Mouse (Mus musculus) heart, postnatal 36 days (tissue): Measurements from ENCODE around the gene Tbc1d30. TPM values are rescaled to one million over a fixed set of nuclear protein-coding genes. Genes with fewer than 3 reads are reported as not detected.

Experiments used
- DNase-seq, 2 experiments: peaks; one replicate each; pipeline ENCODE4 v3.0.0; 2021 to 2022
- intact Hi-C: fragments of 180-260 bp; cut with DNase I; formaldehyde crosslinking; loops from one replicate; pipeline ENCODE4 v1.15.1; 2025
- total RNA-seq, 2 experiments: library from RNA; stranded (reverse); gene quantifications; 2 replicates each; pipeline ENCODE4 v1.2.3; 2021

Gene Tbc1d30
- total RNA-seq, result 1 to 10 TPM; 2.8 to 3.0 TPM

DNA sequence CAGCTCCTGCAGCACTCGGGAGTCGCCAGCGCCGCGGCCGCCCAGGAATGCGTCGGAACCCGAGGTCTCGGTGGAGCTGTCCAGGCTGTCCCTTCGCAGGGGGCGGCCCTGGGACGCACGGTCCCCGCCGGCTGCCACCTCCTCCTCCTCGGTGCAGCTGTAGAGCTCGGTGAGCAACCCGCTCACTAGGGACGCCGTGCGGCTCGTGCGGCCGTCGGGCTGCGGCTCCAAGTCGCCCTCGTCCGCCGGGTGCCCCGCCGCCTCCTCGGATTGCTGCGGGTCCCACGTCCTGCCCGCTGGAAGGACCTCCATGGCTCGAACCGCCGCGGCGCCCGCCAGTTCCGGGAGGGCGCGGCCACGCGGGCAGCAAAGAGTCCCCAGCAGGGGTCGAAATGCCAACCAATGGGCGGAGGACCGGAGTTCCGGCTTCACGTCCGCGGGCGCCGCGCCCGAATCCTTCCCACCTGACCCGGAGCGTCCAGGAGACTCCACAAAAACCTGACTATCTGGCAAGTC is at the start of gene Tbc1d30:
TSS of gene Tbc1d30 (minus strand) at position 213 of the 516 bp plus-strand sequence.
- DNase-seq, result peak; percentile 66 to 69
- intact Hi-C loops, result no loop called here

DNA sequence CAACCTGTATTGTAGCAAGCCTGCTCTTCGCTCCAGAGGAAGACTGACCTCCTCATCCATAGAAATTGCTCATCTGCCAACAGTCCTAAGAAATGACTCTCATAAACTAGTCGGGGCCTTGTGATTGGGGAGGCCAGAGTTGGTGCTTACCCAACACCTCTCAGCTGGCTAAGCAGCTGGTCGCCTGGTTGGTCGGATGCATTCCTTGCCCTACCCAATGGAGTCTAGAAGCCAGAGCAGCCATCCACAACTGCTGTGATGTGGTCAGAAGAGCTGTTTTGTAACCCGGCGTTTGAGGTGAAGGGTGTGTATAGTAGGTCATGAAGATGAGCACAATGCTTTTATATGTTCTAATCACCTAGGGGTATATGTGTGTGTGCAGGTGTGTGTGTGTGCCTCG is 47.5 kb upstream of the Tbc1d30 start:
- no peak for DNase-seq
- intact Hi-C loops, result no loop called here

GRCm38 (mm10) chr10:121395542-121396176 is 44.6 kb upstream of the Tbc1d30 start:
- DNase-seq, result peak in 1 of 2 experiments; percentile 29
- intact Hi-C loops, result no loop called here

GRCm38 (mm10) chr10:121394789-121395325 is 43.8 kb upstream of the Tbc1d30 start:
- intact Hi-C loops, result no loop called here
- no peak for DNase-seq

- intact Hi-C loops, result no loop called here
- DNase-seq, result no peak
These were observed 43.2 kb upstream of the Tbc1d30 start for GRCm38 (mm10) chr10:121394270-121394669.

- intact Hi-C loops, result no loop called here
- no peak for DNase-seq
These were observed 40.8 kb upstream of the Tbc1d30 start for GRCm38 (mm10) chr10:121391901-121392300.

- no peak for DNase-seq
- intact Hi-C loops, result no loop called here
These were observed 39.5 kb upstream of the Tbc1d30 start for GRCm38 (mm10) chr10:121390602-121391001.

- intact Hi-C loops, result no loop called here
- no peak for DNase-seq
These were observed 35.3 kb upstream of the Tbc1d30 start for GRCm38 (mm10) chr10:121386347-121386746.

DNA sequence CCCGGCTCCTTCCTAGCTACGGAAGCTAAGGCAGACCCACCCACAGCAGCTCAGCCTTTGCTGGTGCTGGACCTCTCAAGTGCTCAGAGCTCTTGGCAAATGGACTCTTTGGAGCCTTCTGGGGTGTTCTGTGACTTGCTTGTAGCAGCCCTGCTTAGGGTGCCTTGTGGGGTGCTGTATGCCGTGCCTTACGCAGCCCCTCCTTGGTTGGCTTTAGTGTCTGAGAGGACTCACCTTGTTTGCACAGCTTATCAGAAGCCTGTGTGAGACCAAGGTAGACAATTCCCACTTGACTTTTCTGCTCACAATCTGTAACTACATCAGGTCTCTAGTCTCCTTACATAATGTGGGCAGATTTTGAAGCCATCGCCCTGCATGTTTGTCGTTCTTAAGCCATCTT is 34.6 kb upstream of the Tbc1d30 start:
- no peak for DNase-seq
- intact Hi-C loops, result no loop called here

GRCm38 (mm10) chr10:121384710-121385109 is 33.6 kb upstream of the Tbc1d30 start:
- intact Hi-C loops, result no loop called here
- DNase-seq, result no peak

DNA sequence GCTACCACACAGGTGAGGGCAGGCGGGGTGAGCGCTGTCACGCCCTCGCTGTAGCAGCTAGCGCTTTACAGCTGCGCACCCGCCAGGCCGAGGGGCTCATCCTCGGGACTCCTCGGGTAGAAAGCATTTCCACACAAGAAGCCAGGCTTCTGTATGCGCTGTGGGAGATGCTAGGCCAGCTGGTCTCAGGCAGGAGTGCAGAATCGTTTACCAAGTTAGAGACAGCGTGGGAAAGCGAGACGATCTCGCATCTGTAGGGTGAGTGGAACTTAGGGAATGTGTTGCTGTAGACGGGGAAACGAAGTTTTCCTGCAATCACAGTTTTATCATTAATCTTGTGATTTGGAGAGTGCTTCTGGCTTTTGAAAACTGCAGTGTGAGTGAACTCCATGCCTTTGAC is 30.2 kb upstream of the Tbc1d30 start:
- no peak for DNase-seq
- intact Hi-C loops, result no loop called here

DNA sequence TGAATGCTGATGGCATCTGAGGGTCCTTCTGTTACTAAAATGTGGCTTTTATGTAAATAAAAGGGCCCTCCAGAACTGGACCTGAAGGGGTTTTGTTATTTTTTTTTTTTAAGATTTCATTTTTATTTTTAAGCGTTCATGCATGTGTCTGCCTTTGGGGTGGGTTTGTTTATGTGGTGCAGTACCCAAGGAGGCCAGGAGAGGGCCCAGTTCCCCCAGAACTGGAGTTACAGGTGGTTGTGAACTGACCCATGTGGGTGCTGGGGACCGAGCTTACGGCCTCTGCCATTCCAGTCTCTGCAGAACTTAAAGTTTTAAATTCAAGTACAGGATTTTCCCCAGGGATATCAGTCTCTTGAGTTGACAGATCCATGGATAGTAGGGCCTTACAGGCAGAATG is 28.3 kb upstream of the Tbc1d30 start:
- intact Hi-C loops, result no loop called here
- no peak for DNase-seq

- intact Hi-C loops, result no loop called here
- no peak for DNase-seq
These were observed 25.6 kb upstream of the Tbc1d30 start for GRCm38 (mm10) chr10:121376530-121377271.

DNA sequence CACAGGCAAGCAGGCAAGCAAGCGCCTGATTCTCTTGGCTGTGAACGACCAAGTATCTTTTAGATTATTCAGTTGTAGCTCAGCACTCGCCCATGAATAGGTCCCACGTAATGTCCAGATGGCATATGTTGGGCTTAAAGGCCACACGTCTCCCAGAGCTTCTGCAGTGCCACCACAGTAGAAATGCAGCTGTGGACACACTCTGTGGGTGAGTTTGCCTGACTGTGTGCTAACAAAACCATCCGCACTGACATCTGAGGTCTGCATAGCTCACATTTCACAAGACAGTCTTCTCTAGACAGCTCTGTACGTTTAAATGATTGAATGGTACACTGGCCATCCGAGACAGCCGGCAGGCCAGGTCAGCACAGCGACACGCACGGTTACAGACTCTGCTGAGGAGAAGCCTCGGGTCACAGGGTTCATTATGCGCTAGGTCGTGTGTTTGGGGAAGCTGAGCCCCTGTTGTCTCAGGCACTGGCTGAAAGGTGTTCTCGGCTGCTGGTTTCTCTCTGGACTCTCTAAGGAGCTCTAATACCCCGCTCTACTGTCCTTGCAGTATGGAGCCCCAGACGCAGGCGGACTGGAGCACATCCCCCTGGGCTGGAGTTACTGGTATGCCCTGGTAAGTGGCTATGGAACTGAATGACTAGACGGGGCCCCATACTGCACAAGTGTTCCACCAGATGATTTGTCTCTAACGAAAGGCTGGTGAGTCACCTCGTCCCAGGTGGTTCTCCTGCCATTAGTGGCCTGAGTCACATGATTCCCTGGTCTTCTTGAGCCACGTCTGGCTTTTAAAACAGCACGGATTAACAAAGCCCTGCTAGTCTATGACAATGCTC is 24.8 kb upstream of the Tbc1d30 start:
- intact Hi-C loops, result no loop called here
- no peak for DNase-seq

GRCm38 (mm10) chr10:121374693-121375620 is 23.9 kb upstream of the Tbc1d30 start:
- intact Hi-C loops, result no loop called here
- peak in 1 of 2 experiments; percentile 15 for DNase-seq

- DNase-seq, result peak in 1 of 2 experiments; percentile 21
- intact Hi-C loops, result no loop called here
These were observed 22.9 kb upstream of the Tbc1d30 start for GRCm38 (mm10) chr10:121374013-121374412.

DNA sequence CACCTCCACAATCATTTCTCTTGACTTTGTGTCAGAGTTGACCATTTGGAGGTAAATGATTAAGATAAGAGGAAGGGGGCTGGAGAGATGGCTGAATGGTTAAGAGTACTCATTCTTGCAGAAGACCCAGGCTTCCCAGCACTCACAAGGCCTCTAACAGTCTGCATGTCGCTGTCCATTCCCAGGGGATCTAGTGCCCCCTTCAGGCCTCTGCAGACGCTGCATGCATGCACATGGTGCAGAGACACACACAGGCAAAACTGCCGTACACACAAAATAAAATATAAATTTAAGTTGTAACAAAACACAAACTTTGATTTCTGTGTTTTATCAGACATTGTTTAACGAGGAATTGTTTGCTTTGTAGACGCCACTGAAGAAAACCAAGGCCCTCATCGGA is 19.7 kb upstream of the Tbc1d30 start:
- intact Hi-C loops, result no loop called here
- no peak for DNase-seq

DNA sequence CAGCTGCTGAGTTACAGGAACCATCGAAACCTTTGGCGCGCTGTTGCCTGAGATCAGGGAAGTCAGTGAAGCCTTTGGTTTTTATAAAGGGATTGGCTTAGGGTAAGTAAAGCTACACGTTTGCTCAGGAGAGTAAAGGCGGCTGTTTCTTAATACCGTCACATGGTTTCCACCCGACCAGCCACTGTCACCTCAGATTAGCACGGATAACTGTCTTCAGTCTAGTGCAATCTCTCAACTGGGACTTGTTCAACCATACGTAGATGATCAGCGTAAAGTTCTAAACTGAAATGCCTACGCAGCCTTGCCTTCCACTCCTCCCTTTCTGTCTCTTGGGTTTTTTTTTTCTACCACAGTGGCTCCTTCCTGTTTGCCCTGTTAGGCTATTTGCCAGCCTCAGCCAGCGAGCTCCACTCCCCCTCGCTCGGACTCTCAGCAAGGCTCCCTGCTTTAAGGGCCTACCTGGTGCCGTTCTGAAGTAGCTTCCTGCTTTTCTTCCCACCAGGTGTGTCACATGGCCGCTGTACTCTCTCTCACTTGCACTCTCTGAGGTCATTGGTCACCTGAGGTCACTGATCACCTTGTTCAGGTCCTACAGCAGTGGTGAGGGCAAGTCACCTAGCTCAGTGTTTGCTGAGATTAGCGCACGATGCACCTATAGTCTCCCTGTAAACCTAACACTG is 17.8 kb upstream of the Tbc1d30 start:
- no peak for DNase-seq
- intact Hi-C loops, result no loop called here

- no peak for DNase-seq
- intact Hi-C loops, result no loop called here
These were observed 16.7 kb upstream of the Tbc1d30 start for GRCm38 (mm10) chr10:121367780-121368179.
